Comparison of ENCODE assay signal across 26 mouse cellular contexts in the genomic region with DNA sequence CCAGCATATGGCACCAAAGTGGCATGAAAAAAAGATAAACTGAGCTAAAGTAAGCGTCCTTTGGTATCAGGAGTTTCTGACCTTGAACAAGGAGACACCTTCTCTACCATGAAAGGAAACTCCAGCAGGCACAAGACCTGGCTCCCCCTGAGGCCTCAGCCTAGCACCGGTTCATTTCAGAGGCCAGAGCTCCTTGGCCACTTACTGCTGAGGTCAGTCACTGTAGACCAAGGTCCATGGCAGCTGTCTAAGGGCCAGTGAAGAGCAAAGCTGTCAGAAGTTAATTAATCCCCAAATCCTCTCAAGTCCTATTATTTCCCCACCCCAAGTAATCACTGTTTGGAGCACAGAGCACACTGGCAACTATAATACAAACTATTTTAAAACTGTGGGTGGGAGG. TPM values are rescaled to one million over a fixed set of nuclear protein-coding genes. Genes with fewer than 3 reads are reported as not detected.
DNase-seq lines count a peak whose midpoint lies in the region; ATAC-seq and TF ChIP-seq lines count a peak whose summit lies in the region.
"Had no signal": no experiment of that assay in that cellular context is flagged by ENCODE, and none has a peak within 500 bp of the region (broad histone marks: within the 10 kb centered on the region; RNA-seq: fewer than 3 reads in every experiment).

No protein-coding gene starts in this region.

- H3K27me3 ChIP-seq in heart, embryonic 15.5 days: no peaks in the 10 kb centered on the region
- H3K27me3 ChIP-seq in midbrain, embryonic 11.5 days (ENCODE audit: control insufficient read depth, insufficient read depth, low read length): no peaks in the 10 kb centered on the region
- no peaks in the 10 kb centered on the region for H3K27me3 ChIP-seq in midbrain, embryonic 10.5 days (ENCODE audit: low read depth, poor library complexity, severe bottlenecking)
- H3K27me3 ChIP-seq: forebrain, embryonic 13.5 days; hindbrain, embryonic 12.5 days; limb, embryonic 15.5 days; liver, embryonic 15.5 days; neural tube, embryonic 15.5 days had no signal

- peak overlapping the region; percentile 37 for H3K27ac ChIP-seq in heart, embryonic 15.5 days
- no peak overlapping the region for H3K27ac ChIP-seq in midbrain, embryonic 11.5 days (ENCODE audit: low read depth, low read length)
- no peak overlapping the region for H3K27ac ChIP-seq in midbrain, embryonic 10.5 days (replicated peaks)
- peak overlapping the region; percentile 97 for H3K27ac ChIP-seq in olfactory bulb, adult 2 months (ENCODE audit: insufficient read depth, low read depth, low read length)
- H3K27ac ChIP-seq: forebrain, embryonic 13.5 days; hindbrain, embryonic 12.5 days; limb, embryonic 15.5 days; liver, embryonic 15.5 days; neural tube, embryonic 15.5 days; stomach, postnatal 0 days had no signal

- no peak overlapping the region for H3K4me3 ChIP-seq in heart, embryonic 15.5 days
- H3K4me3 ChIP-seq in midbrain, embryonic 11.5 days (ENCODE audit: low read depth, low read length): no peak overlapping the region
- no peak overlapping the region for H3K4me3 ChIP-seq in midbrain, embryonic 10.5 days
- H3K4me3 ChIP-seq in olfactory bulb, adult 2 months (ENCODE audit: insufficient read depth, low read depth, low read length): no peak overlapping the region
- H3K4me3 ChIP-seq: erythroblast, embryonic 14.5 days; forebrain, embryonic 13.5 days; hindbrain, embryonic 12.5 days; limb, embryonic 15.5 days; liver, embryonic 15.5 days; neural tube, embryonic 15.5 days had no signal

- TF ChIP-seq POLR2A in olfactory bulb, adult 2 months (IDR thresholded peaks at IDR 0.05; ENCODE audit: insufficient read depth, low read depth, low read length): no peak

- no peaks in the 10 kb centered on the region for H3K36me3 ChIP-seq in heart, embryonic 15.5 days
- H3K36me3 ChIP-seq in midbrain, embryonic 11.5 days (ENCODE audit: control insufficient read depth, insufficient read depth, low read length): no peaks in the 10 kb centered on the region
- H3K36me3 ChIP-seq in midbrain, embryonic 10.5 days: peaks cover 3% of the 10 kb centered on the region; the same call in 1 of the 2 replicates
- H3K36me3 ChIP-seq: liver, embryonic 15.5 days had no signal

- no peak for TF ChIP-seq CTCF in olfactory bulb, adult 2 months (IDR thresholded peaks at IDR 0.05; ENCODE audit: insufficient read depth, low read depth, low read length)

- H3K4me2 ChIP-seq in heart, embryonic 15.5 days: no peak overlapping the region
- H3K4me2 ChIP-seq in midbrain, embryonic 11.5 days: no peak overlapping the region
- H3K4me2 ChIP-seq: forebrain, embryonic 13.5 days; hindbrain, embryonic 12.5 days; limb, embryonic 15.5 days; liver, embryonic 15.5 days; neural tube, embryonic 15.5 days had no signal

- H3K4me1 ChIP-seq in heart, embryonic 15.5 days (replicated peaks): peaks cover 14% of the 10 kb centered on the region; the same call in 1 of the 2 replicates
- no peaks in the 10 kb centered on the region for H3K4me1 ChIP-seq in midbrain, embryonic 11.5 days (ENCODE audit: control insufficient read depth, insufficient read depth, low read length)
- H3K4me1 ChIP-seq in midbrain, embryonic 10.5 days: peaks cover 8% of the 10 kb centered on the region
- H3K4me1 ChIP-seq in olfactory bulb, adult 2 months (ENCODE audit: control insufficient read depth, insufficient read depth, low read length): peaks cover 17% of the 10 kb centered on the region
- H3K4me1 ChIP-seq: forebrain, embryonic 13.5 days; hindbrain, embryonic 12.5 days; limb, embryonic 15.5 days; liver, embryonic 15.5 days; neural tube, embryonic 15.5 days had no signal

- peak; percentile 25; the same call in 1 of the 2 replicates for ATAC-seq in frontal cortex, adult (ENCODE audit: low TSS enrichment)
- ATAC-seq in heart, embryonic 15.5 days (replicated peaks; ENCODE audit: insufficient number of reproducible peaks, insufficient read depth, low FRiP score, low read depth): 0 out of 2 replicates have a peak, but pooled peaks have one; percentile 27
- no peak for ATAC-seq in midbrain, embryonic 11.5 days (ENCODE audit: low FRiP score)
- ATAC-seq: forebrain, embryonic 13.5 days; lung, postnatal 0 days had no signal

- no peak overlapping the region for H3K9ac ChIP-seq in heart, embryonic 15.5 days
- no peak overlapping the region for H3K9ac ChIP-seq in midbrain, embryonic 11.5 days (ENCODE audit: low read length)
- H3K9ac ChIP-seq: forebrain, embryonic 13.5 days; hindbrain, embryonic 12.5 days; limb, embryonic 15.5 days; liver, embryonic 15.5 days; neural tube, embryonic 15.5 days had no signal

- no peaks in the 10 kb centered on the region for H3K9me3 ChIP-seq in heart, embryonic 15.5 days (replicated peaks)
- no peaks in the 10 kb centered on the region for H3K9me3 ChIP-seq in midbrain, embryonic 11.5 days (ENCODE audit: control insufficient read depth, low read length)
- H3K9me3 ChIP-seq in midbrain, embryonic 10.5 days (replicated peaks): no peaks in the 10 kb centered on the region
- H3K9me3 ChIP-seq: forebrain, embryonic 13.5 days; hindbrain, embryonic 12.5 days; limb, embryonic 15.5 days; liver, embryonic 15.5 days; neural tube, embryonic 15.5 days had no signal

- no peak for DNase-seq in frontal cortex, postnatal 25 days (ENCODE audit: low spot score in 2 of 2)
- no peak for DNase-seq in heart, postnatal 36 days
- DNase-seq in midbrain, embryonic 11.5 days (ENCODE audit: low spot score, missing footprints): peak; percentile 33
- no peak for DNase-seq in midbrain, embryonic 10.5 days (ENCODE audit: low spot score)
- no peak for DNase-seq in cerebellum, postnatal 25 days
- DNase-seq: adrenal gland, adult 2 months; cerebellum, adult 9-10 months; midbrain, embryonic 14.5 days; right cerebral cortex, adult 18-20 months had no signal

- intact Hi-C loops in heart, postnatal 36 days (cut with DNase I): no loop called here

- 32% methylated on average over 2 of the region's 2 CpGs for WGBS in heart, embryonic 15.5 days
- WGBS in midbrain, embryonic 11.5 days: 62% methylated on average over 2 of the region's 2 CpGs
- WGBS in midbrain, embryonic 10.5 days: 65% methylated on average over 2 of the region's 2 CpGs
- WGBS in olfactory bulb, adult 2 months: 46% methylated on average over 2 of the region's 2 CpGs

RNA-seq across cellular contexts. Expression of a gene that starts 15.2 kb away (rescaled TPM):
- 2.5 and 3.3 TPM in 2 replicates for polyA plus RNA-seq in heart, embryonic 15.5 days (2015; fragmentation: Nextera tagmentation; extraction: Ambion mirVana)
- total RNA-seq in heart, postnatal 36 days (2021): 1 to 10 TPM; 1.1 to 1.2 TPM
- polyA plus RNA-seq in midbrain, embryonic 11.5 days (2014; fragmentation: Nextera tagmentation; extraction: Ambion mirVana): 17.1 and 23.6 TPM in 2 replicates
- polyA plus RNA-seq in midbrain, embryonic 10.5 days (2016; fragmentation: Nextera tagmentation; extraction: Ambion mirVana): 7.5 and 13.6 TPM in 2 replicates
- polyA plus RNA-seq in olfactory bulb, adult 2 months (2012; ENCODE audit: insufficient read depth, insufficient read length, low replicate concordance, missing spikeins): 141 and 208 TPM in 2 replicates
- polyA plus RNA-seq: erythroblast, embryonic 14.5 days had no signal

RNA-seq across cellular contexts. Expression of a gene that starts 33.1 kb away (rescaled TPM):
- not detected in 2 replicates for polyA plus RNA-seq in heart, embryonic 15.5 days (2015; fragmentation: Nextera tagmentation; extraction: Ambion mirVana)
- not detected for total RNA-seq in heart, postnatal 36 days (2021)
- polyA plus RNA-seq in midbrain, embryonic 11.5 days (2014; fragmentation: Nextera tagmentation; extraction: Ambion mirVana): not detected in 2 replicates
- not detected in 2 replicates for polyA plus RNA-seq in midbrain, embryonic 10.5 days (2016; fragmentation: Nextera tagmentation; extraction: Ambion mirVana)
- polyA plus RNA-seq in olfactory bulb, adult 2 months (2012; ENCODE audit: insufficient read depth, insufficient read length, low replicate concordance, missing spikeins): not detected in 2 replicates
- total RNA-seq: megakaryocyte progenitor cell, adult 5-6 weeks had no signal
- polyA plus RNA-seq: adrenal gland, adult 2 months; embryonic facial prominence, embryonic 11.5 days; erythroblast, embryonic 14.5 days; forebrain, embryonic 13.5 days; hindbrain, embryonic 12.5 days; limb, embryonic 15.5 days; liver, embryonic 15.5 days; lung, postnatal 0 days; midbrain, embryonic 14.5 days; neural tube, embryonic 15.5 days; stomach, postnatal 0 days had no signal

RNA-seq across cellular contexts. Expression of a gene that starts 36.2 kb away (rescaled TPM):
- polyA plus RNA-seq in heart, embryonic 15.5 days (2015; fragmentation: Nextera tagmentation; extraction: Ambion mirVana): 14.3 and 15.1 TPM in 2 replicates
- 10 to 100 TPM; 23.0 to 26.3 TPM for total RNA-seq in heart, postnatal 36 days (2021)
- 27.5 and 29.1 TPM in 2 replicates for polyA plus RNA-seq in midbrain, embryonic 11.5 days (2014; fragmentation: Nextera tagmentation; extraction: Ambion mirVana)
- polyA plus RNA-seq in midbrain, embryonic 10.5 days (2016; fragmentation: Nextera tagmentation; extraction: Ambion mirVana): 27.2 and 30.1 TPM in 2 replicates
- polyA plus RNA-seq in olfactory bulb, adult 2 months (2012; ENCODE audit: insufficient read depth, insufficient read length, low replicate concordance, missing spikeins): not detected in 2 replicates

RNA-seq across cellular contexts. Expression of a gene that starts 44.7 kb away (rescaled TPM):
- polyA plus RNA-seq in heart, embryonic 15.5 days (2015; fragmentation: Nextera tagmentation; extraction: Ambion mirVana): 41.0 and 50.5 TPM in 2 replicates
- total RNA-seq in heart, postnatal 36 days (2021): 10 to 100 TPM in 1 of 2 experiments, 1 to 10 TPM in 1; 7.1 to 10.2 TPM
- polyA plus RNA-seq in midbrain, embryonic 11.5 days (2014; fragmentation: Nextera tagmentation; extraction: Ambion mirVana): 122 and 133 TPM in 2 replicates
- polyA plus RNA-seq in midbrain, embryonic 10.5 days (2016; fragmentation: Nextera tagmentation; extraction: Ambion mirVana): 131 and 152 TPM in 2 replicates
- polyA plus RNA-seq in olfactory bulb, adult 2 months (2012; ENCODE audit: insufficient read depth, insufficient read length, low replicate concordance, missing spikeins): not detected in 2 replicates

RNA-seq across cellular contexts. Expression of a gene that starts 54.2 kb away (rescaled TPM):
- not detected in 2 replicates for polyA plus RNA-seq in heart, embryonic 15.5 days (2015; fragmentation: Nextera tagmentation; extraction: Ambion mirVana)
- total RNA-seq in heart, postnatal 36 days (2021): not detected
- polyA plus RNA-seq in midbrain, embryonic 11.5 days (2014; fragmentation: Nextera tagmentation; extraction: Ambion mirVana): not detected in 2 replicates
- polyA plus RNA-seq in midbrain, embryonic 10.5 days (2016; fragmentation: Nextera tagmentation; extraction: Ambion mirVana): not detected in 2 replicates
- polyA plus RNA-seq in olfactory bulb, adult 2 months (2012; ENCODE audit: insufficient read depth, insufficient read length, low replicate concordance, missing spikeins): not detected in 2 replicates
- total RNA-seq: adrenal gland, adult 2 months; gastrocnemius, postnatal 4 days; layer of hippocampus, adult 18-20 months; left cerebral cortex, postnatal 36 days; megakaryocyte progenitor cell, adult 5-6 weeks had no signal
- polyA plus RNA-seq: adrenal gland, adult 2 months; cortical plate, adult 2 months; embryonic facial prominence, embryonic 11.5 days; erythroblast, embryonic 14.5 days; forebrain, embryonic 13.5 days; hindbrain, embryonic 12.5 days; limb, embryonic 15.5 days; liver, embryonic 15.5 days; lung, postnatal 0 days; midbrain, embryonic 14.5 days; neural tube, embryonic 15.5 days had no signal

Comparison
In these comparisons a context has a peak if more than half of its experiments do, and no peak if none do; other contexts are left out.
1. H3K27ac ChIP-seq: peak in heart, embryonic 15.5 days (single experiment) and olfactory bulb, adult 2 months (single experiment); none in midbrain, embryonic 11.5 days (single experiment) and midbrain, embryonic 10.5 days (single experiment).